Mouse (Mus musculus): ENCODE data around the gene Camta1.

DNA sequence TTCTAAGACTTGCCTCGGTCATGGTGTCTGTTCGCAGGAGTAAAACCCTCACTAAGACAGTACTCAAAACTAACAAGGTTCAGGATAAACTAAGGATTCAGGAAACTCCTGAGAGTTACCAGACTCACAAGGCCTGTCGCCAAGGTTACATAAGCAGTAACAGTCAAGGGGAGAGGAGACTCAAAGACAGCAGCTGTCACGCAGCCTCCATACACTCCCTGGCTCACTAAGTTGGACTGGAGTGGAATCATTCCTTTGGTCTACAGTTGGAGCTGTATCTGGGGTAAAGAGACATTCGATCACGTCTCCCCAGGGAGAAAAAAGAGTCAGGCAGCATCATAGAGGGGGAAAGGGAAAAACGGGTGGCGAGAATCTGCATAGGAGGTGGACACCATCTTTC is 227.9 kb downstream of the Camta1 start:
- TF ChIP-seq CTCF (IDR thresholded peaks at IDR 0.05; ENCODE audit: low read depth) (no peak), EP300 (IDR thresholded peaks at IDR 0.05; ENCODE audit: low read depth) (no peak)
